Mouse (Mus musculus): Measurements from ENCODE around the gene Ces2a. TPM values are rescaled to one million over a fixed set of nuclear protein-coding genes. Genes with fewer than 3 reads are reported as not detected.

The Ces2a gene
- polyA plus RNA-seq, 1 experiment from 2014 or later: not detected

DNA sequence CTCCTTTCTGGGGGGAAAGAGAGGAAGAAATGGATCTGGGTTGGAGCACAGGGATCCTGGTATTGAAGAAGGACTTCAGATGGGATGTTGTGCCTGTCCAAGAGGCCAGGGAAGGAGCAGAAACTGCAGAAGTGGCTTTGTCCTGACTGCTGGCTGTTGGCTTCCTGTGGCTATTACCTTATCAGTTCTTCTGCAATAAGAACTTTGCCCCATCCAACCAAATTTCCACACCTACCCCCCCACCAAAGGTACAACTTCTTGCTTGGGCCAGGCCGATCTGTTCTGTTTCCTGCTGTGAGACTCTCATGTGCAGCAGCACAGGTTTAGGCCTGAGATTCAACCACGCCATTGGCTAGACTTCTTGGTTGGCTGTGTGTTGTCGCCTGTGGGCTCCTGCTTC is 36.6 kb downstream of the Ces2a start:
- no peak for DNase-seq (ENCODE audit: low spot score)
- H3K36me3 ChIP-seq: no peaks in the 10 kb centered on the region
- no peaks in the 10 kb centered on the region for H3K27me3 ChIP-seq (ENCODE audit: low read depth, poor library complexity, severe bottlenecking)
- no peak overlapping the region for H3K4me3 ChIP-seq
- no peaks in the 10 kb centered on the region for H3K9me3 ChIP-seq (replicated peaks)
- no peak overlapping the region for H3K27ac ChIP-seq
- H3K4me1 ChIP-seq: no peaks in the 10 kb centered on the region
- WGBS: 92% methylated on average over 3 of the region's 3 CpGs

DNA sequence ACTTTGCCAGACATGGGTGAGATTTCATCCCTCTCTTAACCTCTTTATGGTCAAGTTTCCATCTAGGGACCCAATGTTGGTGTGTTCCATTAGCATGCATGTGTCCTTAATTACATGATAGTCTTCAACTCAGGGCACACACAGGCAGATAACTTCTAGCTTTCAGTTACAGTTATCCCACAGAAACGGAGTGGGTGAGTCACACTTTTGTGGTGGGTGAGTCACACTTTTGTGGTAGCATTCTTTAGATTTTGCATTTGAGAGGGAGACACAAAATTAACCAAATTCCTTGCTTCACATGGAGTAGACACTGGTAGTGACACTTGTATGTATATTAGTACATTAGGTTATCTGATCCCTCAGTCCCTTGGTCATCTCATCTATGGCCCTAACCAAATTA is 53.2 kb downstream of the Ces2a start:
- H3K27ac ChIP-seq: no peak overlapping the region
- H3K4me3 ChIP-seq: no peak overlapping the region
- no peak for DNase-seq (ENCODE audit: low spot score)
- WGBS: 63% methylated on average over 1 of the region's 1 CpGs
- no peaks in the 10 kb centered on the region for H3K36me3 ChIP-seq
- no peaks in the 10 kb centered on the region for H3K9me3 ChIP-seq (replicated peaks)
- no peaks in the 10 kb centered on the region for H3K27me3 ChIP-seq (ENCODE audit: low read depth, poor library complexity, severe bottlenecking)
- no peaks in the 10 kb centered on the region for H3K4me1 ChIP-seq

DNA sequence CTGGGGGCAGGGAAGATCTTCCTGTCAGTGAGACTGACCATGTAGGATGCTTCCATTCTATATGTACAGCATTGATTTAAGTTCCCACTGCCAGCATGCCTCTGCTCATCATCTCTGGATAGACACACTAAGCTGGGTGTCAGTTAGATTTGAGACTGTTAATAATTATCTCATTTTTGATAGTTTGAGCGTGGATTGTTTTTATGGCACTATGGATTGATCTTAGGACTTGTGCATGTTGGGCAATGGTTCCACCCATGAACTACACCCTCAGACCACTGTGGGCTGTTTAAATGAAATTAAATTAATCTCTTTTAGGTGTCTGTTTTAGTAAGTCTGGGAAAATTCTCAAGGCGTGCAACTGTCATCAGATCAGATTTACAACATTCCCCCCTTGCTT is 55.1 kb downstream of the Ces2a start:
- no peak for DNase-seq (ENCODE audit: low spot score)
- Histone ChIP-seq H3K36me3 (no peaks in the 10 kb centered on the region), H3K27me3 (ENCODE audit: low read depth, poor library complexity, severe bottlenecking) (no peaks in the 10 kb centered on the region), H3K4me3 (no peak overlapping the region), H3K4me1 (no peaks in the 10 kb centered on the region), H3K9me3 (replicated peaks) (no peaks in the 10 kb centered on the region), H3K27ac (no peak overlapping the region)
- 87% methylated on average over 2 of the region's 2 CpGs for WGBS

DNA sequence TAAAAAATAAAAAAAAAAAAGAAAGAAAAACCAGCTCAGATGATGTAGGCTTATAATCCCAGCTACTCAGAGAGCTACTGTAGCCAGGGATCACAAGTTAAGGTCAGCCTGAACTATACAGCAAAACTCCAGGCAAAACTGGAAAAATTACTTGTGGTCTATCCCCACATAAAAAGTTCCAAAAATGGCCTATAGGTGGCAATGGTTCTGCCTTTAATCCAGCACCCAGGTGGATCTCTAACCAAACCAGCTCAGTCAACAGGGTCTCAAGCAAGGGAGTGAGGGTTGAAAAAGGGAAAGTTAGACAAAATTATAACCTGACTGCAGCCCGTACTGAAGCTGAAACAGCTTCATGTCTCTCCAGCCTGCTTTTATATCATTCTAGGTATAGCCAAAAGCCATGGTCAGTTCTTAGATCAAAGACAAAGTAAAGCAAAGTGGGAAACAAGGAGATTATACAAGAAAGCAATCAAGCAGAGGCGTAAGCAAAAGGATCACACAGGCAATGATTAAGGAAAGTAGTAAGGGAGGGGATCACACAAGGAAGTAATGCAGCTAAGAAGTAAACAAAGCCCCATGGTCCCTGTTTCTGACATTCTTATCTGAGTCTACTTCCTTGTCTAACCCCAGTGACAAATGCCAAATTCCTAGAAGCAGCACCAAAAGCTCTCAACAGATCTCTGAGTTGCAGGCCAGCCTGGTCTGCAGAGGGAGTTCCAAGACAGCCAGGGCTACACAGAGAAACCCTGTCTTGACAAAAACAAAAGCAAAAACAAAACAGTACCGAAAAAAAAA is 56.3 kb downstream of the Ces2a start:
- Histone ChIP-seq H3K4me3 (no peak overlapping the region), H3K4me1 (no peaks in the 10 kb centered on the region), H3K27ac (no peak overlapping the region), H3K36me3 (no peaks in the 10 kb centered on the region), H3K9me3 (replicated peaks) (no peaks in the 10 kb centered on the region), H3K27me3 (ENCODE audit: low read depth, poor library complexity, severe bottlenecking) (no peaks in the 10 kb centered on the region)
- DNase-seq (ENCODE audit: low spot score): no peak
- 72% methylated on average over 3 of the region's 3 CpGs for WGBS

Small RNAs within 50 kb of the gene (microRNA-seq; reads per million reads assigned to microRNA genes)
- gene Gm44328: not detected

Other genes starting within 250 kb of the Ces2a start
- 0.15 and 0.21 TPM in 2 replicates for gene Terb1, start 224.1 kb upstream of the Ces2a start, polyA plus RNA-seq (2016; fragmentation: Nextera tagmentation; extraction: Ambion mirVana)
- 121 and 131 TPM in 2 replicates for gene Nae1, start 199.4 kb upstream of the Ces2a start, polyA plus RNA-seq (2016; fragmentation: Nextera tagmentation; extraction: Ambion mirVana)
- gene Car7, start 199.3 kb upstream of the Ces2a start, polyA plus RNA-seq (2016; fragmentation: Nextera tagmentation; extraction: Ambion mirVana): 0.85 and 1.1 TPM in 2 replicates
- gene Pdp2, start 142.6 kb upstream of the Ces2a start, polyA plus RNA-seq (2016; fragmentation: Nextera tagmentation; extraction: Ambion mirVana): 14.5 and 14.8 TPM in 2 replicates
- 0.13 TPM in 1 of 2 replicates, not detected in the other for gene Cdh16, start 109.6 kb upstream of the Ces2a start, polyA plus RNA-seq (2016; fragmentation: Nextera tagmentation; extraction: Ambion mirVana)
- gene Rrad, start 102.7 kb upstream of the Ces2a start, polyA plus RNA-seq (2016; fragmentation: Nextera tagmentation; extraction: Ambion mirVana): 2.0 and 3.2 TPM in 2 replicates
- 95.6 and 105 TPM in 2 replicates for gene Ciao2b, start 92.0 kb upstream of the Ces2a start, polyA plus RNA-seq (2016; fragmentation: Nextera tagmentation; extraction: Ambion mirVana)
- gene Ces2b, start 97.6 kb downstream of the Ces2a start, polyA plus RNA-seq (2016; fragmentation: Nextera tagmentation; extraction: Ambion mirVana): 0.11 TPM in 1 of 2 replicates, not detected in the other
- not detected in 2 replicates for gene Ces2c, start 113.1 kb downstream of the Ces2a start, polyA plus RNA-seq (2016; fragmentation: Nextera tagmentation; extraction: Ambion mirVana)
- gene Ces2e, start 192.3 kb downstream of the Ces2a start, polyA plus RNA-seq (2016; fragmentation: Nextera tagmentation; extraction: Ambion mirVana): not detected in 2 replicates
- gene Ces2f, start 213.4 kb downstream of the Ces2a start, polyA plus RNA-seq (2016; fragmentation: Nextera tagmentation; extraction: Ambion mirVana): 0.09 TPM in 1 of 2 replicates, not detected in the other
- gene Ces2g, start 227.7 kb downstream of the Ces2a start, polyA plus RNA-seq (2016; fragmentation: Nextera tagmentation; extraction: Ambion mirVana): not detected in 2 replicates

All from limb, embryonic 10.5 days (tissue).